Mouse (Mus musculus): ENCODE data around the gene BC024978. TPM values are rescaled to one million over a fixed set of nuclear protein-coding genes. Genes with fewer than 3 reads are reported as not detected.

The BC024978 gene
- polyA plus RNA-seq (2012; rRNA removed), result 8.8 and 9.5 TPM in 2 replicates

DNA sequence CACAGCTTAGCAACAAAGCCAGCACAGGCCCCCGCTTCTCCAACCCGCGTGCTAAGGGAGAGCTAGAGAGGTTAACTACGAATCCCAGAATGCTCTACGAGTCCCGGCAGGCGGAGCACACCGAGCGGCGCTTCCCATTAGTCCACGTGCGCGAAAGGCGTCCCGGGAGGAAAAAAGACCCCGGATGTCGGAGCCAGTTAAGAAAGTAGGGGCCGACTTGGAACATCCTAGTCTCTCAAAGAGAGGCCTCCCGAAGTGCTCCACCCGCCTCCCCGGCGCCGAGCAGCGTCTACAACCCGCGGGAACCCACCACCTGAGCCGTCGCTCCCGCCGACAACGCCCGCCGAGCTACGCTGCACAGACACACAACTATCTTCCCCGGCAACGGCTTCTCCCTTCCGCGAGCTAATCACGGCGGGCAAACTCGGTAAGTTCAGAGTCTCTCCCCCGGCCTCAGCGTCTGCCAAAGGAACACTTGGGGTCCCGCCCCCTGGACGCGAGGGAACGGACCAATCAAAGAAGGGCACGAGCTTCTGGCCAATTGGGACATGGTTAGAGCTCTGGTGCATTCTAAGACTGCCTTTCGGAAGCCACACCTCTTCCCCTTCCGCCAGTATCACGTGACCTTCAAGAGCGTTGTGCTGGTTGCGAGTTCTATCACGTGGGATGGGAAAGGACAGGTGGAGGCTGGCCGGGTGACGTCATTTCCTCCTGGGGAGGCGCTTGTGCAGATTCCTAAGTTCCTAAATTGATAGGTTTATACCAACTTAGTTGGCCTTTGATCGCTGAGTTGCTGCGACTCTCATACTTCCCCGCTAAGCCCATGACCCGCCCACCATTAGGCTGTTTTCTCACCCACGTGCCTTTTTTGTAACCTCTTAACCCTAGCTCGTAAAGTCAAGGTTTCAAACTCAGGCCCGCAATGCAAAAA, at the start of gene BC024978, which contains the start of gene Snrpa:
Gene BC024978 (plus strand): TSS at position 101 of the 931 bp plus-strand sequence.
Gene Snrpa (minus strand): TSS at position 591 of the 931 bp plus-strand sequence.

DNA sequence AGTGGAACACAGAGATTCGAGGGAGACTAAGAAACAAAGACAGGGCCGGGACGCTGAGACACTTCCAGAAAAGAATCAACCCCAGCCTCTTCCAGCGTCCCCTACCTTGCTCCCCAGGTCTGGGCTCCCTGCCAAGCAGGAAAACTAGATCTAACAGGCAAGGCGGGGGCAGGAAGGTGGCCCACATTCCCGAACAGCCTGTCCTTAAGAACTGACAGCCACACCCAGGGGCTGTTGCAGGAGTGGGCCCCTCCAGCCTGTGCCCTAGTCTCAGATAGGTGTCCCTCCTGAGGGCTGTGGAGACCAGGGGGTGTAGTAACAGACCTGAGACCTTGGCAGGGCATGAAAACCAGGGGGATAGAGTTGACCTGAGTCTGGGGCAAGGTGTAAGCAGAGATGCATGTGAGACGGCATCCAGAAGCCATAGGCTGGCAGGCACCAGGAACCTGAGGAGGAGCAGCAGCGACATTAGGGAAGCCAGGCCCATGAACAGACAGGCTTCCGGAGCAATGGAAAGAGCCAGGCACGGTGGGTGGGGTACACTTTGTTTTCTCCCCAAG, 42.3 kb upstream of the BC024978 start, which contains the start of gene Cyp2t4:
Gene Cyp2t4 (plus strand): TSS at position 510 of the 560 bp plus-strand sequence.

DNA sequence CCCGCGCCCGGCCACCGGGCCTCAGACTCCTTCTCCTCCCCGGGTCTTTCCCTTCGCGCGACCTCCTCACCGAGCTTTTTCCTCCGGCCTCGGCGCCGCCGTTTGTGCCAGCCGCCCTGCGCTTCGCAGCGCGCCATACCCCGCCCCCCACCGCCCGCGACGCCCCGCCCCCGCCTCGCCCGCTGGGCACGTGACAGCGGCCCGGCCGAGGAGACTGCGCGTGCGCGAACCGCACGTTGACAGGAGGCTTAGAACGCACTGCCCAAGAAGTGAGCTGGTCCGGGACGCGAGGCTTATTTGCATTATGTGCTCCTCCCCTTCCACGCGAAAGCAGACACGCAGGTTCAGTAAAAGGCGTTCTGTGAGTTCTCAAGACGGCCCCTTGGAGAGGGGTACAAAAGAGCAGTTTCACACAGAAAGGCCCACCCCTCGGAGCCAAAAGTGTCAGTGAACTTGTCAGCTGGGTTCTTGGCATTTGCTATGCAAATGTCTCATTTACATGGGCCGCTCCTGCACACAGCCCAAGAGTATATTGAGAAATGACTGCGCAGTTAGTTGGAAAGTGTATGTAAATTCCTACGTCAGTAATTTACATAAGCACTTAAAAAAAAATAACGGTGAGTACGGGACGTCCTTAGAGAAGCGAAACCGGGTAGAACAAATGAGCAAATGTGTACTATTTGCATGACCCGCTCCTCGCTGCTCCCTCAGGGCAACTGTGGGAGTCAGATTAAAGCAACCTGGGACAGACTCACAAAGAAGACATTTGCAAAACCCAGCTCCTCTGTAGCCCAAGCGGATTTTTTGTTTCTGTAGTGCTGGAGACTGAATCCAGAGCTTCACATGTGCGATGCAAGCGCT, 28.7 kb upstream of the BC024978 start, which contains the start of gene Egln2:
Gene Egln2 (minus strand): TSS at position 189 of the 861 bp plus-strand sequence.

DNA sequence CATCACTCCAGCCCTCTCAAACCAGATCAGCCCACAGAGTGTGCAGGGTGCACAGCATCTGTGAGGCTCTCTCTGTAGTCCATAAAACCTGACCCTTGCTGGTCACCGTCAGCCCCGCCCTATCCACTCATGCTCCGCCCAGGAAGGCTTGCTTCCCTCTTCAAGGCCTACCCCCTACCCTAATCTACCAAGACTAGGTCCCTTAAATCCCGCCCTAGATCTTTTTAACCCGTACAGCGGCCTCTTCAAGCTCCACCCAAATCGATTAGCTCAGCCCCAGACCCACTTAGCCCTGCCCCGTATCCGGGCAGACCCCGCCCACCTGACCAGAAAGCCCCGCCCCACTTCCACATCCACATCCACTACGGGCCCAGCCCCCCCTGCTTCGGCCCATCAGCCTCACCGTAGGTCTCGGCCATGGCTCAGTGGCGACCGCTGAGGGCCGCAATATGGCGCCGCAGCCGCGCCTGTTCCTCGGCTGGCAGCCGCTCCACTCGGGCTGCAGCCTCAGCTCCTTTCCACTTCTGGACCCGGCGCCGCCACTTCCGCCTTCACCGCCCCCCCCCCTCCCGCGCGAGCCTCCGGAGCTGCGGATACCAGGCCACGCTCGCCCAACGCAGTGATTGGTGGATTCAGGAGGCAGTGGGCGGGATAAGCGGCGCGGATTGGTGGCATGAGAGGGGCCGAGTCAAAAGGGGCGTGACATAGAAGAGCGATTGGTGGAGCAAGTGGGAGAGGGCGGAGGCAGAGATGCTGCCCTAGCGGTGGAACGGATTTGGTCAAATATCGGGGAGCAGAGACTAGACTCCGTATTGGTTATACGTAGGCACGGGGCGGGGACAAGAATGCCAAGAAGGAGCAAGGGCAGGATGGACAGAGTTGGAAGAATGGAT, 17.0 kb upstream of the BC024978 start, which contains the start of gene Rab4b:
Gene Rab4b (minus strand): TSS at position 573 of the 893 bp plus-strand sequence.

DNA sequence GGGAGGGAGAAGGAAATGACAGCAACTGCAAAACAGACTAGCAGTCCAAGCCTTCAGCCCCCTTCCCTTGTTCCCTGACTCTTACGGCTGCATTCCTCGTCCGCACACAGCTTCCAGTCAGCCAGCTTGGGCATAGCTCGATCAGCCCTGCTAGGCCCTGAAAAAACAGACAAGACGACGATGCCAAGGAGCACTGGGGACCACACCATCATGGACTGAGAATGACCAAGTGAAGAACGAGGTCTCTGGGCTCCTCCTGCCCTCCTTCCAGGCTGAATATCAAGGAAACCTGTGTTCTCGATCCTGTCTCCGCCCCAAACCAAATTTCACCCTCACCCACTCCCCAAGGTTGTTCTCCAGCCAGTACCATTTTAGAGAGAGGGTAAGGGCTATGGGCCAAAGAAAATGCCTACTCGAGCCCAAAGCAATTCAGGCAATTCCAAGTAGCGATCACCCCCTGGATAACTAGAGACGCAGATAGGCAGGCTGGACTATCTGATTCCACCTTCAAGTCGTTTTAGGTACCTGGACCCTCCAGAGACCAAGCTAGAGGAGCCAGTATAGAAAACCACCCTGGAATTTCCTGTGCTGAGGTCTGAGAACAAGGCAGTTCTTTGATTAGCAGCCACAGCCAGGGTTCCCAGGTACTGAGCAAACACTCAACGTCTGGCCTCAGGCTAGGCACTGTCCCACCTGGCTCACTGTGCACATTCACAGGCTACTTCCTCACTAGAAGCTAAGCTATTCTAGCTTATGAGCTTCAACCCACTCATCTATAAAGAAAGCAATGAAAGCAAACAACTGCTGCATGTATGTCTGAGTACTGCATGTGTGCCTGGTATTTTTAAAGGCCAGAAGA, 14.5 kb upstream of the BC024978 start, which contains the start of the genes Gm21983 and Mia:
Gene Gm21983 (minus strand): TSS at position 250 of the 859 bp plus-strand sequence.
Gene Mia (minus strand): TSS at position 321 of the 859 bp plus-strand sequence.

DNA sequence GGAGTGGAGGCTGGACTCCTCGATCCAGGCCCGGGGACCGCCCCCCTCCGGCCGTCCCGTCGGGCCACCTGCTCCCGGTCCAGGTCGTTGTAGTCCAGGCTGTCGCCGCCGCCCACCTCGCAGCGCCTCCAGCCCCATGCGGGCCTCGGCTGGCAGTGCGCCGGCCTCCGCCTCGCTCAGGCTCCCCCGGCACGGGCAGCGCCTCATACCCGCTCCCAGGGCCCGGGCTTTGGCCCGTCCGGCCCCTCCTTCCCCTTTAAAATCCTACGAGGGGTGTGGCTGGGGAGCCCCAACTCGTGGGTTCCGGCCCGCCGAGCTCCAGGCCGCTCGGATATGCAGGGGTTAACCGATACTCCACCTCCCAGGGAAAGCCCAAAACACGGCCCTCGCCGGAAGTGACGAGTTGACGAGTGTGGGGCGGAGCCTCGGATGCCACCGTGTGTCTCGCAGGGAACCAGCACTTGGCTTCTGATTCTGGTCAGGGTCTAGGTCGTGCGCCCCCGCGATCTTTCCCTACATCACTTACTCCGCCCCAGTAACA, 32.8 kb downstream of the BC024978 start, which contains the start of gene Itpkc:
Gene Itpkc (minus strand): TSS at position 381 of the 541 bp plus-strand sequence.

DNA sequence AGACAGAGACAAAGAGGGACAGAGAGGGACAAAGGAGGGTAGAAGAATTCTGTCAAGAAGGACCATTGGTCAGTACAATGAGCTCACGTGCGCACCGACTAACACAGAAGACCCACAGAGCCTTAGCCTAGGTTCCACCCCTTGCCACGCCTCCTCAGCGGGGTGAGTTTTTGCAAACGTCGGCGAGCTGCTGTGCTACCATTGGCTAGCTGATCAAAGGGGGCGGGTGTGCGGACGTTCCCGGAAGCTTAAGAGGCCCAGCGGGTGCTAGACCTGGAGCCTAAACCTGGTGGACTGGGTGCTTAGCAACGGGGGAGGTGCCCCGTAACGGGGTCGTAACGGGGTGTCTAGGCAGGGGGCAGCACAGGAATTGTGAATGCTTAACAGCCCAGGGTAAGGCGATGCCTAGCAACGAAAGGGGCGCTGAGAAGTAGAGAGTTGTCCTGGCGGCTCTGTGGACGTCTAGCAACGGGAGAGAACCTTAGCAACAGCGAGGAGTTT, 37.2 kb downstream of the BC024978 start, which contains the start of gene Coq8b:
Gene Coq8b (plus strand): TSS at position 243 of the 501 bp plus-strand sequence.

DNA sequence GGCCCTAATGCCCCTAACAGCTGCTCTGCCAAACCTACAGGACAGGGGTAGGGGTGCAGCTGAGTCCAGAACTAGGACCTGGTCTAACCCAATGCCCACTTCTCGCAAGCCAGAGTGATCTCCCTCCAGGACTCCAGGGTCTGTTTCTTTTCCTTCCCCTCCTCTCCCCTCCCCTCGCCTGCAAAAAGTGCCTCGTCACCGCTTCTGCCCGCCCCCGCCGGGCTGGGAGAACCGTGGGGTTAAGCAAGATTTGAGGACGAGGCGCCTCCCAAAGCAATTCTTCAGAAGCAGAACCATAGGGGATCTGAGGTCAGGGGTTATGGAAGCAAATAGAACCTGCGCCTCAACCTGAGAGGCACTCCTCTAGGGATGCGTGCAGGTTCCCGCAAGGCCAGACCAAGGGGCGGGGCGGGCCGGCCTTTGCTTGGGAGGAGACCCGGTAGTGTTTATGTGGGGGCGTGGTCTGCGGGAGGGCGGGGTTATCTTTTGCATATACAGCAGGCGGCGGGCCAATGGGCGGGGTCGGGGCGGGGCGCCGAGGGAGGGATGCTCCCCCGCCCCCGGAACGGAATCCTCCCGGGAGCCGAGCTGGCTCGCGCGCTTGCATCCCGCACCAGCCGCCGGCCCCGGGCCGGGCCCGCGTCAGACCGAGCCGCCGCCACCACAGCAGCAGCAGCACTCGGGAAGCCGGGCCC, 62.8 kb downstream of the BC024978 start, which contains the start of gene Numbl:
Gene Numbl (plus strand): TSS at position 229 of the 695 bp plus-strand sequence.

Other genes with a start within 250 kb of the BC024978 start
- gene Cyp2a12, start 166.7 kb upstream of the BC024978 start, polyA plus RNA-seq (2012; rRNA removed), result not detected in 2 replicates
- gene Cyp2f2, start 75.9 kb upstream of the BC024978 start, polyA plus RNA-seq (2012; rRNA removed), result 0.08 and 0.17 TPM in 2 replicates
- gene Cyp2t4, start 42.1 kb upstream of the BC024978 start, polyA plus RNA-seq (2012; rRNA removed), result not detected in 2 replicates
- gene Egln2, start 29.0 kb upstream of the BC024978 start, polyA plus RNA-seq (2012; rRNA removed), result 107 and 114 TPM in 2 replicates
- gene Rab4b, start 16.9 kb upstream of the BC024978 start, polyA plus RNA-seq (2012; rRNA removed), result 81.9 and 86.8 TPM in 2 replicates
- gene Gm21983, start 14.7 kb upstream of the BC024978 start, polyA plus RNA-seq (2012; rRNA removed), result 0.07 TPM in 1 of 2 replicates, not detected in the other
- gene Mia, start 14.6 kb upstream of the BC024978 start, polyA plus RNA-seq (2012; rRNA removed), result 11.9 and 25.3 TPM in 2 replicates
- gene Snrpa, start 490 bp downstream of the BC024978 start, polyA plus RNA-seq (2012; rRNA removed), result 313 and 339 TPM in 2 replicates
- 13.8 and 14.0 TPM in 2 replicates for gene Itpkc, start 32.9 kb downstream of the BC024978 start, polyA plus RNA-seq (2012; rRNA removed)
- 31.9 and 34.2 TPM in 2 replicates for gene Coq8b, start 37.2 kb downstream of the BC024978 start, polyA plus RNA-seq (2012; rRNA removed)
- 93.9 and 103 TPM in 2 replicates for gene Numbl, start 62.7 kb downstream of the BC024978 start, polyA plus RNA-seq (2012; rRNA removed)
- gene Ltbp4, start 141.9 kb downstream of the BC024978 start, polyA plus RNA-seq (2012; rRNA removed), result 26.0 and 28.6 TPM in 2 replicates
- 100 and 119 TPM in 2 replicates for gene Shkbp1, start 160.2 kb downstream of the BC024978 start, polyA plus RNA-seq (2012; rRNA removed)
- gene Gm20479, start 161.6 kb downstream of the BC024978 start, polyA plus RNA-seq (2012; rRNA removed), result 0.23 and 0.27 TPM in 2 replicates